Mouse (Mus musculus) stomach, postnatal 0 days (tissue): ENCODE results near the gene Rbm43.
"Not testable (repeated sequence)": the region's sequence is repeated elsewhere in the genome, so short reads cannot be mapped to it uniquely, and the experiment has no call there.

ENCODE experiments used
- CTCF ChIP-seq: IDR thresholded peaks from 2 replicates; pipeline ENCODE4 v1.5.1; 2016; ENCODE audit warnings: antibody characterized with exemption, low read depth, mild to moderate bottlenecking, moderate library complexity
- EP300 ChIP-seq: optimal IDR thresholded peaks from 2 replicates; pipeline ENCODE3; 2016; ENCODE audit warnings: antibody characterized with exemption

DNA sequence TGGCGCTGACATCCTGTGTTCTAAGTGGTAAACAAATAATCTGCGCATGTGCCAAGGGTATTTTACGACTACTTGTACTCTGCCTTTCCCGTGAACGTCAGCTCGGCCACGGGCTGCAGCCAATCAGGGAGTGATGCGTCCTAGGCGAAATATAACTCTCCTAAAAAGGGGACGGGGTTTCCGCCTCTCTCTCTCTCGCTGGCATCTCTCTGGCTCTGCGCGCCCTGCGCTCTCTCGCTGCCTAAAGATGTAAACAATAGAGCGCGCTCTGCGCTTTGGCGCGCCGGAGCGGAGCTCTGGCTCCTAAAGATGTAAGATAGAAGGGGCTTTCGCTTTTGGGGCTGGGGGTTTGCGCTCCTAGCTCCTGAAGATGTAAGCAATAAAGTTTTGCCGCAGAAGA lies 44.8 kb downstream of the Rbm43 start:
- TF ChIP-seq CTCF, EP300: not testable (repeated sequence)
